Mouse (Mus musculus) neural tube, embryonic 14.5 days (tissue): ENCODE measurements around the gene Zfp865. TPM values are rescaled to one million over a fixed set of nuclear protein-coding genes. Genes with fewer than 3 reads are reported as not detected.

Source experiments
- ATAC-seq: fragments of 200-750 bp; cut with Nextera tagmentation; 2 replicates; pipeline ENCODE4 v1.8.0; 2017; ENCODE audit warnings: low read depth, mild to moderate bottlenecking, moderate TSS enrichment, moderate library complexity
- H3K27ac ChIP-seq: fragments of 300-500 bp; sonication (generic); 2 replicates; pipeline ENCODE4 v1.5.1; 2014; ENCODE audit warnings: low read depth, mild to moderate bottlenecking, control low read depth, low read length, moderate library complexity, mixed read lengths
- H3K27me3 ChIP-seq: fragments of 300-500 bp; sonication (generic); 2 replicates; pipeline ENCODE4 v1.6.1; 2014; ENCODE audit warnings: low read length; ENCODE audit not compliant: control insufficient read depth, insufficient read depth
- H3K36me3 ChIP-seq: fragments of 300-500 bp; sonication (generic); 2 replicates; pipeline ENCODE4 v1.6.1; 2014; ENCODE audit warnings: low read length, mixed read lengths; ENCODE audit not compliant: control insufficient read depth, insufficient read depth
- H3K4me1 ChIP-seq: fragments of 300-500 bp; sonication (generic); 2 replicates; pipeline ENCODE4 v1.6.1; 2014; ENCODE audit warnings: low read length; ENCODE audit not compliant: control insufficient read depth, insufficient read depth
- H3K4me2 ChIP-seq: fragments of 300-500 bp; sonication (generic); 2 replicates; pipeline ENCODE4 v1.6.1; 2014; ENCODE audit warnings: mild to moderate bottlenecking, low read depth, low read length, control low read depth
- H3K4me3 ChIP-seq: fragments of 300-500 bp; sonication (generic); 2 replicates; pipeline ENCODE4 v1.5.1; 2014; ENCODE audit warnings: low read depth, low read length, control low read depth, mixed read lengths
- H3K9ac ChIP-seq: fragments of 300-500 bp; sonication (generic); replicated peaks from 2 replicates; pipeline ENCODE4 v1.6.1; 2014; ENCODE audit warnings: low read depth, mild to moderate bottlenecking, control low read depth, low read length, mixed read lengths
- H3K9me3 ChIP-seq: fragments of 300-500 bp; sonication (generic); 2 replicates; pipeline ENCODE4 v1.6.1; 2016; ENCODE audit warnings: low read length; ENCODE audit not compliant: control insufficient read depth
- WGBS: fragments of 180-500 bp; shearing (Covaris S2); extraction: QIAGEN DNeasy Blood & Tissue Kit; methylation state at CpG from one replicate; pipeline ENCODE4 v1.1.7; 2014; 5-methylcytosine and 5-hydroxymethylcytosine counted together
- polyA plus RNA-seq: library from polyadenylated mRNA; unstranded; fragments of >200 nt; fragmentation: Nextera tagmentation; extraction: Ambion mirVana; gene quantifications from 2 replicates; pipeline ENCODE4 v1.2.1, GENCODE M21; 2014

Gene Zfp865
- 5.9 and 6.8 TPM in 2 replicates for polyA plus RNA-seq

GRCm38 (mm10) chr7:5020000-5020681 lies at the start of gene Zfp865, which contains the start of gene Ccdc106:
TSS of gene Zfp865 (plus strand) at chr7:5020376.
TSS of gene Ccdc106 (plus strand) at chr7:5020553.
- Histone ChIP-seq H3K36me3 (peaks cover 9% of the 10 kb centered on the region; the same call in 1 of the 2 replicates), H3K27ac (peak within 1 kb of the TSS; percentile 92), H3K4me1 (peaks cover 7% of the 10 kb centered on the region), H3K4me2 (peak within 1 kb of the TSS; percentile 83), H3K4me3 (peak within 1 kb of the TSS; percentile 81), H3K9ac (peak within 1 kb of the TSS; percentile 96), H3K27me3 (no peaks in the 10 kb centered on the region), H3K9me3 (no peaks in the 10 kb centered on the region)
- peak; percentile 89 for ATAC-seq
- under 1% methylated on average over 46 of the region's 49 CpGs for WGBS

GRCm38 (mm10) chr7:4971068-4971467 lies 49.1 kb upstream of the Zfp865 start, which contains the start of gene Sbk3:
TSS of gene Sbk3 (minus strand) at chr7:4971168.
- no peak within 1 kb of the TSS for H3K27ac ChIP-seq
- no peaks in the 10 kb centered on the region for H3K9me3 ChIP-seq
- ATAC-seq: no peak
- H3K9ac ChIP-seq: no peak within 1 kb of the TSS
- no peak within 1 kb of the TSS for H3K4me3 ChIP-seq
- no peaks in the 10 kb centered on the region for H3K36me3 ChIP-seq
- no peak within 1 kb of the TSS for H3K4me2 ChIP-seq
- H3K4me1 ChIP-seq: no peaks in the 10 kb centered on the region
- H3K27me3 ChIP-seq: no peaks in the 10 kb centered on the region
- whole genome bisulfite sequencing: 51% methylated on average over 6 of the region's 6 CpGs

GRCm38 (mm10) chr7:4971710-4972109 lies 48.5 kb upstream of the Zfp865 start:
- Histone ChIP-seq H3K27me3 (no peaks in the 10 kb centered on the region), H3K4me2 (no peak overlapping the region), H3K4me3 (no peak overlapping the region), H3K36me3 (no peaks in the 10 kb centered on the region), H3K9me3 (no peaks in the 10 kb centered on the region), H3K9ac (no peak overlapping the region), H3K27ac (no peak overlapping the region), H3K4me1 (no peaks in the 10 kb centered on the region)
- 43% methylated on average over 7 of the region's 7 CpGs for whole genome bisulfite sequencing
- no peak for ATAC-seq

GRCm38 (mm10) chr7:4972321-4973047 lies 47.7 kb upstream of the Zfp865 start:
- no peaks in the 10 kb centered on the region for H3K27me3 ChIP-seq
- H3K9me3 ChIP-seq: no peaks in the 10 kb centered on the region
- H3K36me3 ChIP-seq: no peaks in the 10 kb centered on the region
- 80% methylated on average over 18 of the region's 18 CpGs for WGBS
- no peak overlapping the region for H3K4me2 ChIP-seq
- no peak overlapping the region for H3K27ac ChIP-seq
- no peaks in the 10 kb centered on the region for H3K4me1 ChIP-seq
- no peak for ATAC-seq
- H3K9ac ChIP-seq: no peak overlapping the region
- H3K4me3 ChIP-seq: no peak overlapping the region

GRCm38 (mm10) chr7:4975455-4975854 lies 44.7 kb upstream of the Zfp865 start:
- Histone ChIP-seq H3K4me3 (no peak overlapping the region), H3K4me2 (no peak overlapping the region), H3K27me3 (no peaks in the 10 kb centered on the region), H3K9me3 (no peaks in the 10 kb centered on the region), H3K4me1 (no peaks in the 10 kb centered on the region), H3K9ac (no peak overlapping the region), H3K36me3 (no peaks in the 10 kb centered on the region), H3K27ac (no peak overlapping the region)
- no peak for ATAC-seq
- WGBS: 72% methylated on average over 4 of the region's 4 CpGs

- H3K9ac ChIP-seq: no peak overlapping the region
- no peaks in the 10 kb centered on the region for H3K27me3 ChIP-seq
- H3K36me3 ChIP-seq: no peaks in the 10 kb centered on the region
- no peaks in the 10 kb centered on the region for H3K4me1 ChIP-seq
- H3K4me3 ChIP-seq: no peak overlapping the region
- no peak overlapping the region for H3K27ac ChIP-seq
- H3K4me2 ChIP-seq: no peak overlapping the region
- no peaks in the 10 kb centered on the region for H3K9me3 ChIP-seq
- ATAC-seq: no peak
- WGBS: 89% methylated on average over 7 of the region's 7 CpGs
Measured at GRCm38 (mm10) chr7:4976832-4977231, 43.3 kb upstream of the Zfp865 start.

- Histone ChIP-seq H3K27ac (no peak overlapping the region), H3K9ac (no peak overlapping the region), H3K4me3 (no peak overlapping the region), H3K36me3 (peaks cover 6% of the 10 kb centered on the region), H3K27me3 (no peaks in the 10 kb centered on the region), H3K9me3 (no peaks in the 10 kb centered on the region; the same call in 1 of the 2 replicates), H3K4me2 (no peak overlapping the region), H3K4me1 (peaks cover 4% of the 10 kb centered on the region; the same call in 1 of the 2 replicates)
- no peak for ATAC-seq
- WGBS: 79% methylated on average over 2 of the region's 2 CpGs
Measured at GRCm38 (mm10) chr7:4988250-4988649, 31.9 kb upstream of the Zfp865 start.

- Histone ChIP-seq H3K27me3 (no peaks in the 10 kb centered on the region), H3K27ac (no peak overlapping the region), H3K9ac (peak overlapping the region; percentile 25; the same call in 1 of the 2 replicates), H3K4me2 (peak overlapping the region; percentile 69), H3K9me3 (no peaks in the 10 kb centered on the region; the same call in 1 of the 2 replicates), H3K4me3 (peak overlapping the region; percentile 69; the same call in 1 of the 2 replicates), H3K4me1 (peaks cover 26% of the 10 kb centered on the region), H3K36me3 (peaks cover 14% of the 10 kb centered on the region)
- WGBS: 30% methylated on average over 52 of the region's 55 CpGs
- no peak for ATAC-seq
Measured at GRCm38 (mm10) chr7:4993347-4993998, 26.7 kb upstream of the Zfp865 start.
